Mouse (Mus musculus) liver, embryonic 15.5 days (tissue): ENCODE data around the gene Gabrb1. TPM values are rescaled to one million over a fixed set of nuclear protein-coding genes. Genes with fewer than 3 reads are reported as not detected.
A peak's percentile ranks its signal among the peaks of the same experiment; 100 is the strongest.

Source experiments
- ATAC-seq: fragments of 200-750 bp; cut with Nextera tagmentation; 2 replicates; pipeline ENCODE4 v1.8.0; 2017; ENCODE audit warnings: moderate number of reproducible peaks, mild to moderate bottlenecking, moderate library complexity; ENCODE audit not compliant: insufficient read depth
- H3K27ac ChIP-seq: fragments of 300-500 bp; sonication (generic); replicated peaks from 2 replicates; pipeline ENCODE4 v1.5.1; 2015; ENCODE audit warnings: mild to moderate bottlenecking, inconsistent platforms
- H3K27me3 ChIP-seq: fragments of 300-500 bp; sonication (generic); 2 replicates; pipeline ENCODE4 v1.6.1; 2015; ENCODE audit warnings: mild to moderate bottlenecking, inconsistent platforms
- H3K36me3 ChIP-seq: fragments of 300-500 bp; sonication (generic); replicated peaks from 2 replicates; pipeline ENCODE4 v1.6.1; 2015; ENCODE audit warnings: moderate library complexity, mild to moderate bottlenecking, inconsistent platforms
- H3K4me1 ChIP-seq: fragments of 300-500 bp; sonication (generic); replicated peaks from 2 replicates; pipeline ENCODE4 v1.6.1; 2015; ENCODE audit warnings: inconsistent platforms
- H3K4me2 ChIP-seq: fragments of 300-500 bp; sonication (generic); 2 replicates; pipeline ENCODE4 v1.6.1; 2015; ENCODE audit warnings: moderate library complexity, mild to moderate bottlenecking, inconsistent platforms
- H3K4me3 ChIP-seq: fragments of 300-500 bp; sonication (generic); replicated peaks from 2 replicates; pipeline ENCODE4 v1.5.1; 2015; ENCODE audit warnings: mild to moderate bottlenecking, inconsistent platforms
- H3K9ac ChIP-seq: fragments of 300-500 bp; sonication (generic); 2 replicates; pipeline ENCODE4 v1.6.1; 2015; ENCODE audit warnings: moderate library complexity, mild to moderate bottlenecking, inconsistent platforms
- H3K9me3 ChIP-seq: fragments of 300-500 bp; sonication (generic); replicated peaks from 2 replicates; pipeline ENCODE4 v1.6.1; 2016; ENCODE audit warnings: inconsistent platforms
- WGBS: fragments of 180-500 bp; shearing (Covaris S2); methylation state at CpG from one replicate; pipeline ENCODE4 v1.1.7; 2015; ENCODE audit warnings: mixed read lengths; ENCODE audit not compliant: insufficient replicate concordance; 5-methylcytosine and 5-hydroxymethylcytosine counted together
- polyA plus RNA-seq: library from polyadenylated mRNA; unstranded; fragments of >200 nt; fragmentation: Nextera tagmentation; extraction: Ambion mirVana; gene quantifications from 2 replicates; pipeline ENCODE4 v1.2.1, GENCODE M21; 2015

Gabrb1 gene
- polyA plus RNA-seq, 1 experiment from 2014 or later = 0.03 TPM

GRCm38 (mm10) chr5:71699696-71700467, 42.0 kb downstream of the Gabrb1 start:
- Histone ChIP-seq H3K4me2 (peak overlapping the region; percentile 10), H3K4me1 (no peaks in the 10 kb centered on the region), H3K27ac (no peak overlapping the region), H3K9me3 (no peaks in the 10 kb centered on the region), H3K4me3 (no peak overlapping the region), H3K36me3 (no peaks in the 10 kb centered on the region), H3K9ac (no peak overlapping the region), H3K27me3 (peaks cover 31% of the 10 kb centered on the region)
- ATAC-seq = no peak
- WGBS = 2% methylated on average over 19 of the region's 19 CpGs

- H3K4me1 ChIP-seq = no peaks in the 10 kb centered on the region
- no peaks in the 10 kb centered on the region for H3K9me3 ChIP-seq
- H3K27ac ChIP-seq = no peak overlapping the region
- H3K36me3 ChIP-seq = no peaks in the 10 kb centered on the region
- H3K27me3 ChIP-seq = peaks cover 31% of the 10 kb centered on the region
- H3K4me3 ChIP-seq = peak overlapping the region; percentile 29
- ATAC-seq = no peak
- H3K4me2 ChIP-seq = peak overlapping the region; percentile 51
- 1% methylated on average over 46 of the region's 46 CpGs for WGBS
- no peak overlapping the region for H3K9ac ChIP-seq
Observed at GRCm38 (mm10) chr5:71700468-71701272, 42.8 kb downstream of the Gabrb1 start.

GRCm38 (mm10) chr5:71701273-71701614, 43.3 kb downstream of the Gabrb1 start:
- Histone ChIP-seq H3K4me1 (no peaks in the 10 kb centered on the region), H3K36me3 (no peaks in the 10 kb centered on the region), H3K4me2 (peak overlapping the region; percentile 51), H3K9ac (no peak overlapping the region), H3K27me3 (peaks cover 31% of the 10 kb centered on the region), H3K9me3 (no peaks in the 10 kb centered on the region), H3K4me3 (peak overlapping the region; percentile 29; the same call in 1 of the 2 replicates), H3K27ac (no peak overlapping the region)
- 3% methylated on average over 6 of the region's 6 CpGs for WGBS
- ATAC-seq = no peak

- no peak overlapping the region for H3K4me3 ChIP-seq
- H3K9me3 ChIP-seq = no peaks in the 10 kb centered on the region
- no peaks in the 10 kb centered on the region for H3K4me1 ChIP-seq
- WGBS = 61% methylated on average over 8 of the region's 8 CpGs
- no peaks in the 10 kb centered on the region for H3K27me3 ChIP-seq
- H3K36me3 ChIP-seq = no peaks in the 10 kb centered on the region
- ATAC-seq = no peak
- H3K9ac ChIP-seq = no peak overlapping the region
- no peak overlapping the region for H3K4me2 ChIP-seq
- no peak overlapping the region for H3K27ac ChIP-seq
Observed at GRCm38 (mm10) chr5:71732931-71733792, 75.2 kb downstream of the Gabrb1 start.

GRCm38 (mm10) chr5:71747411-71747810, 89.5 kb downstream of the Gabrb1 start:
- no peak overlapping the region for H3K4me2 ChIP-seq
- no peak overlapping the region for H3K27ac ChIP-seq
- H3K9me3 ChIP-seq = no peaks in the 10 kb centered on the region
- no peak for ATAC-seq
- H3K4me1 ChIP-seq = no peaks in the 10 kb centered on the region
- no peaks in the 10 kb centered on the region for H3K36me3 ChIP-seq
- no peak overlapping the region for H3K4me3 ChIP-seq
- 52% methylated on average over 2 of the region's 2 CpGs for WGBS
- no peaks in the 10 kb centered on the region for H3K27me3 ChIP-seq
- no peak overlapping the region for H3K9ac ChIP-seq

- Histone ChIP-seq H3K27me3 (no peaks in the 10 kb centered on the region), H3K4me1 (no peaks in the 10 kb centered on the region), H3K9me3 (no peaks in the 10 kb centered on the region), H3K4me2 (no peak overlapping the region), H3K27ac (no peak overlapping the region), H3K36me3 (no peaks in the 10 kb centered on the region), H3K9ac (no peak overlapping the region), H3K4me3 (no peak overlapping the region)
- ATAC-seq = no peak
- 46% methylated on average over 5 of the region's 5 CpGs for WGBS
Observed at GRCm38 (mm10) chr5:71753966-71754365, 96.1 kb downstream of the Gabrb1 start.

GRCm38 (mm10) chr5:71761105-71761504, 103.2 kb downstream of the Gabrb1 start:
- no peaks in the 10 kb centered on the region for H3K27me3 ChIP-seq
- WGBS = 73% methylated on average over 6 of the region's 6 CpGs
- no peak overlapping the region for H3K27ac ChIP-seq
- no peak overlapping the region for H3K4me3 ChIP-seq
- no peak overlapping the region for H3K4me2 ChIP-seq
- H3K9ac ChIP-seq = no peak overlapping the region
- H3K9me3 ChIP-seq = no peaks in the 10 kb centered on the region
- H3K4me1 ChIP-seq = no peaks in the 10 kb centered on the region
- no peak for ATAC-seq
- H3K36me3 ChIP-seq = no peaks in the 10 kb centered on the region

GRCm38 (mm10) chr5:71781514-71782179, 123.7 kb downstream of the Gabrb1 start:
- H3K9me3 ChIP-seq = no peaks in the 10 kb centered on the region
- H3K4me3 ChIP-seq = no peak overlapping the region
- no peak overlapping the region for H3K4me2 ChIP-seq
- H3K9ac ChIP-seq = no peak overlapping the region
- WGBS = 55% methylated on average over 2 of the region's 2 CpGs
- H3K4me1 ChIP-seq = no peaks in the 10 kb centered on the region
- ATAC-seq = no peak
- no peaks in the 10 kb centered on the region for H3K36me3 ChIP-seq
- no peaks in the 10 kb centered on the region for H3K27me3 ChIP-seq
- no peak overlapping the region for H3K27ac ChIP-seq

- no peak overlapping the region for H3K4me3 ChIP-seq
- H3K9ac ChIP-seq = no peak overlapping the region
- H3K36me3 ChIP-seq = no peaks in the 10 kb centered on the region
- H3K9me3 ChIP-seq = no peaks in the 10 kb centered on the region
- WGBS = 6% methylated on average over 1 of the region's 1 CpGs
- ATAC-seq = no peak
- H3K27ac ChIP-seq = no peak overlapping the region
- H3K4me1 ChIP-seq = no peaks in the 10 kb centered on the region
- no peak overlapping the region for H3K4me2 ChIP-seq
- H3K27me3 ChIP-seq = no peaks in the 10 kb centered on the region
Observed at GRCm38 (mm10) chr5:71822862-71823261, 164.9 kb downstream of the Gabrb1 start.

- no peak for ATAC-seq
- Histone ChIP-seq H3K4me3 (no peak overlapping the region), H3K27ac (no peak overlapping the region), H3K4me2 (no peak overlapping the region), H3K27me3 (no peaks in the 10 kb centered on the region), H3K9ac (no peak overlapping the region), H3K4me1 (no peaks in the 10 kb centered on the region), H3K36me3 (no peaks in the 10 kb centered on the region), H3K9me3 (no peaks in the 10 kb centered on the region)
Observed at GRCm38 (mm10) chr5:71828342-71828741, 170.4 kb downstream of the Gabrb1 start.
